Mouse (Mus musculus) retina, postnatal 7 days (tissue): ENCODE data around the gene Oit3.

Experiments
- DNase-seq: peaks from one replicate; pipeline ENCODE4 v3.0.0-alpha.2; 2012; ENCODE audit warnings: low read depth, low spot score

The Oit3 gene

GRCm38 (mm10) chr10:59441735-59442134 lies at the start of gene Oit3:
Gene Oit3, minus strand, starts transcription at chr10:59441778.
- no peak for DNase-seq

- no peak for DNase-seq
Observed at GRCm38 (mm10) chr10:59490920-59491319, 49.3 kb upstream of the Oit3 start.

- DNase-seq: no peak
Observed at GRCm38 (mm10) chr10:59489411-59489810, 47.8 kb upstream of the Oit3 start.

DNA sequence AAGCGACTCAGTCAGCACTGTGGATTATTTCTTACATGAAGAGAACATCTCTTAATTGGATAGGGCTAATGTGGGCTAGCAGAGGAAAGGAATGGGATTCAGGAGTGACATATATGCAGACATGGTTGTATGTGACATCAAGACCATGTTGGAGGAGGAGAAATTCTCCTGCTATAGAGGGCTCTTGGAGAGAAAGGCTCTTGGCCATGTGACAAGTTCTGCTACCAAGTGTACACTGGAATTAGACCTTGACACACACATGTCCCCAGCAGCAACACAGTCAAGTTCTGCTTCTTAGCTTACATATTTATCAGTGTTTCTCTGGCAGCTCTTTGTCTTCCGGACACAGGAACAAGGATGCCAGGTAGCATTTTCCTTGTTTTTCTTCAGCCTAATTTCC lies 45.8 kb upstream of the Oit3 start:
- DNase-seq: no peak

- no peak for DNase-seq
Observed at GRCm38 (mm10) chr10:59484318-59484717, 42.7 kb upstream of the Oit3 start.

DNA sequence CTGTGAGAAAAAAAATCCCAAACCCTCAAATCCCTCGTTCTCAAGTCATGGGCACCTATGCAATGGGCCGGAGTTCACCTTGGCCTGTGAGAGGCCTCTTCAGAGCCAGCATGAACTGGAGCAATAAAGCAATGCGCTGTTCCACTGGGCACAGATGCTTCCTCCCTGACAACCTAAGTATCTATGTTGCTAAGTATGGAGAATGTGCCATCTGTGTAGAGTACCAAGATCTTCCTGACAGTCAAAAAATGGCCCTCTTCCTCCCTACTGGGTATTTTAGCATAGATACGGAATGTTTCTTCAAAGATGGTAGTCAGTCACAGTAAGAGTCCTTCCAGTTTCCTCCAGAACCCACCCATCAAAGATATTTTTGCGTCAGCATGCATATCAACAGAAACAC lies 39.8 kb upstream of the Oit3 start:
- no peak for DNase-seq

DNA sequence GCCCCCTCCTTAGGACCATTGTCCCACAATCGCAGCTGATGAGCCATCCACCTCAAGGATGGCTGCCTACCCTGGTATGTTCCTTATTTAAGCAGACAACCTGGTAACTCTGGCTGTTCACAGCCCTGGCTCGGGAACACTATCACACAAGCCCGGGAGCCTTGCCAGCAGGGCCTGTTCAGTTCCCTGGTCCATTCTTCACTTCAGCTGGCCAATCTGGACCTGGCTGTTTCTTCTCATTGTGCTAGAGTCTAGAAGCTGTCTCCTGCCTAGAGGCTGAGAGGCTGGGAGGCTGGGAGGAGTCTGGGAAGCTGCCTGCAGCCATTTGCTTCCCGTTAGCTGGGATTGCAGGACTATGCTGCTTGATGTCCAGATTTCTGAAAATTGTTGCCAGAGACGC lies 28.9 kb upstream of the Oit3 start:
- no peak for DNase-seq

DNA sequence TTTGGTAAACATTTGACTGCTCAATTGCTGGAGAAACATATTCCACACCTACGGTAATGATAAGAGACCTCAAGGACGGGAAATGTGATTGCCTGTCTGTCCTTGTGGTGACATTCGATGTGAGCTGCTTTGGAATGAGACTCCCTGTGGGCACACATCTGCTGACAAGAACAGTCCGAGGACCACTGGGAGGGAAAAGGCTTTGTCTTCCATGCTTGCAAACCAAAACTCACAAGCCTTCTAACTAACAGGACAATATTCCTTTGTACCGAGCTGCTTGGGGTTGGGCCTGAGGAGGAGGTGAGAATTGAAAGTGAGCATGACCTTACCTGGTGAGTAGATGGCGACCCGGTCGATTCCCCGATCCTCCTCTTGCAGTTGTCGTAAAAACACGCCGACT lies 25.7 kb upstream of the Oit3 start:
- DNase-seq: no peak

DNA sequence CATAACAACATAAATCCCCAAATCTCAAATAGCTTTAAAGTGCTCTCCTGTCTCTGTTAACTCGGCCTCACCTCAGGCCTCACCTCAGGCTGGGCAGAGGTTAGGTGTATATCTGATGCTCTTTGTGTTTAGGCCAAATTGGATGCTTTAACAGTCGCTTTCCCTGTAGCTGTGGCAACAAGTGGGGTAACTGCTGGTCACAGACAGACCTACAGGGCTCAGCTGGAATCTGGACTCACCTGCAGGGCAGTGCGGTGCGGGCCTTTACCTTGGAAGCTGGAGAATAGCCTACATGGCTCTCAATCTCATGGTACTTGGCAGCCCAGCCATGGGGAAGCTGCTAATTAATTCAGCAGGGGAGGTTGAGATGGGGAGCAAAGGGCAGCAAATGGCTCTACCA lies 25.0 kb upstream of the Oit3 start:
- DNase-seq: no peak

DNA sequence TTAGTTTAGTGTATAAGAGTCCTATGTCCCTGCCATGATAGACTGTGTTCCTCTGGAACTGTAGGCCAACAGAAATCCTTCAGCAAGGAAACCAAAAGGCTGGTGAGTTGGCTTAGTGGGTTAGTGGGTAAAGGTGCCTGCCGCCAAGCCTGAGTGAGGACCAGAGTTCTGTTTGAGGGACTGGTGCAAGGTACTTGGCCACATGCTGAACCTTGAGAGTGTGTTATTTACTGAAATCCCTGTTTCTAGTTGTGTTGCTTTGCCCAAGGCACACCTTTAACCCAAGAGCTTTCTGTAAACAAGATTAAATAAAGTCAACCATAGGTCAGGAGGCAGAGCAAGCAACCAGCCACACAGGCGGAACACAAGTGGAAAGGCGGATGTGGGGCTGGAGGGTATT lies 24.0 kb upstream of the Oit3 start:
- DNase-seq: no peak

- no peak for DNase-seq
Observed at GRCm38 (mm10) chr10:59462307-59462706, 20.7 kb upstream of the Oit3 start.

GRCm38 (mm10) chr10:59459767-59460166 lies 18.2 kb upstream of the Oit3 start:
- DNase-seq: no peak

DNA sequence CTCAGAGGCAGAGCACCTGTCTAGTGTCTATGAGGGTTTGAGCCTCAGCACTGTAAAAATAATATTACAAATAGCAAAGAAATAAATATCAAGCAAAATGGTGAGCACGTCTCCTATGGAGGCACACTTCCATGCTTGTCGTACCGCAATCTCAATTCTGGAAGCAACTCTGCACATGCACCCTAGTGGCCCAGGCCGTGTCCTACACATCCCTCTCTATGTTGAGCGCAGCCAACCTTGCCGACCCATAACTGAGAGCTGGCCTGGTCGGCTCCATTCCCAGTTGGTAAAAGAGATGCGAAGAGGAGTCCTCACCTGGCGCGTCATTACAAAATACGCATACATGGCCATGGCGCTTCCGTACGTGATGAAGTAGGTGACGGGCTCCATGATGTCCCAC lies 13.1 kb upstream of the Oit3 start:
- DNase-seq: no peak

DNA sequence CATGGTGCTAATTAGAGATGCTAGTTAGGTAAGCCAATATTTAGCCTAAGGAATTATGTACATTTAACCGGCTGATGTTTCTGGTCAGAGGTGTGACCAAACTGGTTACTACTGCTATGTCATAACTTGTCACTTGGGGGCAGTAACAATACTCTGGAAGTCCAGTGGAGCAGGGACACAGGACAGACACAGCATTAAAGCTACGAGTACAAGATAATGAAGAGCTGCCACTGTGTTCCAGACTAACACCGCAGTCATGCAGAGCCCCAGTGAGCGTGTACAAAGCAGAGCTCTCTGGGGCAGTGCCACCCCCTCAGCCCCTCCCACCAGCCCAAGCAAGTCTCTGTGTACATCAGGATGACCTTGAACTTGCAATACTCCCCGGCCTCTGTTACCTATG lies 10.3 kb upstream of the Oit3 start:
- peak; percentile 34 for DNase-seq

- no peak for DNase-seq
Observed at GRCm38 (mm10) chr10:59447546-59447945, 6.0 kb upstream of the Oit3 start.

DNA sequence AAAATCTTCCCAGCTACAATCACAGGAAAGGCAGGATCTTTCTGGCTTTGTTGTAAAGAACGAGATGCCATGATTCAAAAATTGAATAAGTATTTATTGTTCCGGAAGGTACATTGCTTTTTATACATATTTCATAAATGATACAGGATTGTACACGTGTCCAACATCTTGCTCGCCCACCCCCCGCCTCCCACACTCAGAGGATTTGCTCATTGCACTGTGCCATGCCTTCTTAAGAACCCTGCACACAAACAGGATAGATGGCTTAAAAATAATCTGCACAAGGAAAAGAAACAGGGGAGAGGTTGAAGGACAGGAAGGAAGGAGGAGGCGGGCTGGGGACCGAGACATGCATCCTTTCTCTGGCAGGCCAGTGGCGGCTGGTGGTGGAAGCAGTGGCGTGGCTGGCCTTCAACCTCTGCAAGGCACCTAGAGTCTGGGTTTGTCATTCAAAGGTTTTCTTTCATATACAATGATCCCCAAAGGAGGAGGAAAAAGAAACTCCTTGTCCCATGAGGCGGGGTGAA lies 5.4 kb upstream of the Oit3 start:
- DNase-seq: no peak

DNA sequence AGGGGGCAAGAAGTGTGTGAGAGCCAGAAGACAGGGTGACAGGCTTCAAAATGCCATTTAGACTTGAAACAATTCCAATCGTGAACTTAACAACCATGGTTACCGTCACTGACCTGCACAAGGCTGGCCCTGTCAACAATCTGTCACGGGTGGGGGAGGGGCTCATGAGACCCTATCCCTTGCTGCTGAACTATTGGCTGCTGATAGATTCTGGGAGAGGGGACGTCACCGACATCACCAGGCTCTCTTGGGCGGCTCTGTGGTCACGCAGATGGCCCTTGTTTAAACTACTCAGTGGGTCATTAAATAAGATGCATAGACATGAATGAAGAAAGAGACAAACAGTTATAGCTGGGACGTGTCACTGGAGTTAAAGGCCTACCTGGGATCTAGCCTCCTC lies 3.1 kb upstream of the Oit3 start:
- DNase-seq: no peak

GRCm38 (mm10) chr10:59444106-59444505 lies 2.5 kb upstream of the Oit3 start:
- no peak for DNase-seq

- no peak for DNase-seq
Observed at GRCm38 (mm10) chr10:59443212-59443611, 1.6 kb upstream of the Oit3 start.

- no peak for DNase-seq
Observed at GRCm38 (mm10) chr10:59440177-59440576, 1.4 kb downstream of the Oit3 start.

GRCm38 (mm10) chr10:59439508-59439931 lies 2.1 kb downstream of the Oit3 start:
- DNase-seq: no peak

GRCm38 (mm10) chr10:59438651-59439050 lies 2.9 kb downstream of the Oit3 start:
- DNase-seq: no peak

- DNase-seq: no peak
Observed at GRCm38 (mm10) chr10:59435746-59436145, 5.8 kb downstream of the Oit3 start.

DNA sequence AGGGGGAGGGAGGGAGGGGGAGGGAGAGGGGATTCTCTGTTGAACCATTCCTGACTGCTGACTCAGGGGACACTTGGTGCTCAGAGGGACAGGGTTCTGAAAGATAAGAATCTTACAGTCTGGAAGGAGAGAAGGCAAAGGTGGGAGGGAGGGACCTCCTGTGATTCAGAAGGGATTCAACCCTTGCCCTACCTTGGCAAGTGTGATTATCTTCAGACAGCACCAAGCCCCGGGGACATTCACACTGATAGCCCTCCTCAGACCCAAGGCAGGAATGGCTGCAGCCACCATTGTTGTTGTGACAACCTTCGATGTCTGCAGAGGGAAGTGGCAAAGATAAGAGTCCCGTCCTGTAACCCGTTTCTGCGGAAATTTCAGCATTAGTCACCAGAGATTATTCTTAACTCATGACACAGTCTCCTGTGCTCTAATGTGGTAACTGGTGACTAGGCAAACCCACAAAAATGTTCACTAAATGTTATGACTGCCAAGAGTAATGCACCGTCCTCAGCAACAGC lies 10.8 kb downstream of the Oit3 start:
- DNase-seq: no peak
